Mouse (Mus musculus) R1 (cell line): ENCODE data around the gene Vps36.

Source experiments
- DNase-seq: peaks from one replicate; pipeline ENCODE4 v3.0.0-alpha.2; 2018; ENCODE audit warnings: low read depth, low spot score

The Vps36 gene

DNA sequence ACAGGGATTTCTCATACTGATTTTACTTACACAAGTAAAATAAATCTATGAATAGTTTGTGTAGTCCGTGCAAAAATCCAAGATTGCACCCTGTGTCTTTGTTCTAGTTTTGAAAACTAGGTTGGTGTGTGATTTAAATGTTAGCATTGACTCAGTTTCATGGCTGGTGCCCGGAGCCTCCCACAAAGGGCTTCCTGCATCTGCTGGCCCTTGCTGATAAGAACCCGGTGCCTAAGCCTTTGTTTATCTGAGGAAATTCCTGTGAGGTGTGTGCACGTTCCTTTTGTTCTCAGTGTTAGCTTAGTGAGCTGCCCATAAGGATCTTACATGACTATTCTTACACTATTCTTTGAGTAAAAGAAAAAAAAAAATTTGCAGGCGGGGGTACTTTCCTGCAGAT lies 16.4 kb downstream of the Vps36 start:
- no peak for DNase-seq

DNA sequence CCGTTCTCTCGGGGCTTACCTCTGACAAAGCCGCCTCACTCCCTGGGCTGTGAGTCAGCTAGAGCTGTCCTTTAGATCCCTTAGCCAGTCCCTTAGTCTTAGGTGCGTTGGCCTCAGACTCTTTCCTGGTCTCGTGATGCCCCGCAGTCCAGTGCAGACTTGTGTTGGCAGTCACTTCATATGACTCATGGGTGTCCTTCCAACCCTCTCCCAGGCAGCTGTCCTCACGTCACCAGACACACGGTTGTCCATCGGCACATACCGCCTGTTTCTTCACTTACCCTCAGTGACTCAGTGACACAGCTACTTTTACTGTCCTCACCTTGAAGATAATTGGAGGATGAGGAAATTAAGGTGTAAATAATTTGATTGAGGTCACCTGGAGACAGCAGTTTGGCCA lies 22.2 kb downstream of the Vps36 start:
- DNase-seq = no peak

DNA sequence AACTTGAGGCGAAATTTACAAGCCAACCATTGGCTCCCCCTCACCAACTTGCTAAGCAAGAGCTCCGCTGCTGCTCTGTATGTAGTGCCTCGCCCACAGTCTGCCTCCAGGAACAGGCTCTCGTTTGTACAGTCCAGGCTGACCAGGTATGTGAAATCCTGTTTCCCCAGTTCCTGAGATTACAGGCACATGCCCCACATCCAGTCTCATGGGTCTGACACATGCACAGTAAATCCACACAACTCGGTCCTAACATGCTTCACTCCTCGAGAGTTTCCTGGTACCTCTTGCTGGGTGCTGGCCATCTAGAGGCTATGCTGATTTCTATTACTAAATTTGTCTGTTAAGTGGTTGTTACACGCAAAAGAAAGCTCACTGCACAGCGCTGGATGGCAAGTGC lies 33.8 kb downstream of the Vps36 start:
- DNase-seq = no peak

DNA sequence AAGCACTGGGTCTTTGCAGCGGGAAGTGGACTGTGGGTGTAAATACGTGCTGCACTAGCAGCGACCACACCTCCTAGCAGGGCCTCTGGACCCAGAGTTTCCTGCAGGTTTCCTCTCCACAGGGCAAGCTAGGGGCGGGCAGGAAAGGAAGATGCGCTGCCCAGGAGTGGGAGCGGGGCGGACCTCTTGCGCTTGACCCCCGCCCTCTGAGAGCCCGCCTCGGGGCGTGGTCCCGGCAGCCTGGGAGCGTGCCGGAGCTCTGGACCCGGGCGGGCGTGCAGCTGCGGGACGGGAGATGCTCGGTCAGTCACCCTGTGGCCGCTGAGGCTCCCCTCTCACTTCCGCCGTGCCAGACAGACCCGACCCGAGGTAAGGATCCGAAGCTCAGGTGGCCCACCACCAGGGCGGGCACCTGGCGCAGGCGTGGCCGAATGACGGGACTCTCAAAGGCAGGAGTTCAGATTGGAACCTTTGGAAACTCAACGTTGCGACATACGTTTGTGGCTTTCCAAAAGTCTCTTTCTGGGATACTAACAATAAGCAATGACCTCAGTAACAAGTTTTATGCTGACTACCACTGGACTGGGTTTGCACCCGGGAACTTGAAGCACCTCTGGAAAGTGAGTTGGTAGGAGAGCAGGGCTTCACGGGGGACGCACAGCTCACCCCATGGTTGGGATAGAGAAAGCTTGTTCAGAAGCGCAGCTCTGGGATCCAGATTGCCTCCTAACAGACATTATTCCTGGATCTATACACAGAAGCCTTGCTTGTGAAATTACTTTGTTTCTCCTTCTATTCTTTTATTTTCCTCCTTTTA lies 34.7 kb downstream of the Vps36 start, which contains the start of gene Thsd1:
Gene Thsd1 (plus strand): TSS at position 253 of the 817 bp plus-strand sequence.
- peak; percentile 72 for DNase-seq

DNA sequence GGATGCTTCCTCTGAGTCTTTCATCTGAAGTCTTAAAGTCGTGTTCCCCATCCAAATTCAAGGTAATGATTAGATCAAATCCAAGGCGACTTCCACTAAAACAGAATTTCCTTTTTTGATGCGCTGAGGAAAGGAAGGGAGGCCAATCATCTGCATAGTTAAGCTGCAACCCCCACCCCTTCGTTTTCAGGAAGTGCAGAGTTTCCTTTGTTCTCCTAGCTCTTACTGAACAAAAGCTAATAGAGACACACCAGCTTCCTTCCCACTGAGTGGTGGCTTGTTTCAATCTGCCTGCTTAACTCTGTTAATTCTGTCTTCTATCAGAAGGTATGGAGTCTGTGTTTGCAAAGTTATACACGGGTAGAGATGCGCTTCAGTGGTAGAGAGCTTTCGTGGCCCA lies 36.0 kb downstream of the Vps36 start:
- DNase-seq = peak; percentile 75

DNA sequence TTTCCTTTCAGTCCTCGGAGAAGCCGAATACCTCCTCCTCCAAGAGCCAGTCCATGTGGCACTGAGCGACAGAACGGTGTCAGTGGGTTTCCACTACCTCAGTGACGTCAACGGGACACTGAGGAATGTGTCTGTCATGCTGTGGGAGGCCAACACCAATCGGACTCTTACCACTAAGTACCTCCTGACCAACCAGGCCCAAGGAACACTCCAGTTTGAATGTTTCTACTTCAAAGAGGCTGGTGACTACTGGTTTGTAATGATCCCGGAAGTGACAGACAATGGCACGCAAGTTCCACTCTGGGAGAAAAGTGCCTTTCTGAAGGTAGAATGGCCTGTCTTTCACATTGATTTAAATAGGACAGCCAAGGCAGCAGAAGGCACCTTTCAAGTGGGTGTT lies 50.4 kb downstream of the Vps36 start:
- DNase-seq = peak; percentile 71

DNA sequence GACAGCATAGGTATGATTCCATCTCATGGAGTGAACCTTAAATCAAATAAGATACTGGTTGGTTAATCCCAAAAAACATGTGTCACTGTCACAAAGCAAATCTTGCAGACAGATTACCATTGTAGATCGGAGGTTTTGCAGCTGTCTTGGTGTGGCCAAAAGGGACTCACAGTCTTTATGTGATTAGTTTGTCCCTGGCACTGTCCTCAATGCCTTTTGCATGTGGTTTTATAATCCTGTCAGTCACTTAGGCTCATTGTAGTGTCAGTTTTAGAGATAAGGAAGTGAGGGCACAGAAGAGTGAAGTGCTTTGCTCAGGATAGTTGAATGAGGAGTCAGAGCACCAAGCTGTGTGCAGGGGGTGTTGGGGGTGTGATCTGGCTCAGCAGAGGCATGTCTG lies 53.1 kb downstream of the Vps36 start:
- DNase-seq = no peak

DNA sequence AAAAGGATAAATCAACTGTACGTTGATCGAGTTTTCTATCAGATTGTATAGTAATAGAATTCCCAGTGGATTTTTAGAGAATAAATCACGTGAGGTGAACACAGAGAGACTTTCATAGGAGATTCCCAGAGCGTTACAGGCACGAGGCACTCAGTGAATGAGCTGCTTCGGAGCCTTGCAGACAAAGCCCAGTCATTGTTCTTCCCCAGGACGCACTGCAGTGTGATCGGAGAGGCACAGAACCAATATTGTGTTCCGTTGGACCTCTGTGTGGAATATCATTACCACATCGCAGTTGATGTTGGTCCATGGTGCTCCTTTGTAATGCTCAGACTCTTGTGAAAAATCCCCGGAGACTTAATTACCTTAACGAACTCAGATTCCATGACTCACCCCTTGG lies 55.3 kb downstream of the Vps36 start:
- no peak for DNase-seq

DNA sequence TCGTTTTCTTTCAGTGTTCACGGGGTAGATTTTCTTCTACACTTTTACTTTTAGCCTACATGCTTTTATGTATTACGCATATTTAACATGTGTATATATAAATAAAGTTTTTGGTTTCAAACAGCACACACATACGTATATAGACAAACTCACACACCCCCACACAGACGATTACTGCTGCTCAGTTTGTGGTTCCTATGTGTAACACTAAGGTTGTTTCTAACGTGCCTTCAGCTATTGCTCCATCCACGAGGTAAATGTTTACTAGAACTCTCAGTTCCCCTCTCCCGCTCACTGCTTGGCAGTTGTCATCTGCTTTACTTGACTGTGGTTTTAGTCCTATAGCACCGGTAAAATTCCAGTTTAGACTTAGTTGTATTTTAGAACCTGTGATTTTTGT lies 56.5 kb downstream of the Vps36 start:
- no peak for DNase-seq

DNA sequence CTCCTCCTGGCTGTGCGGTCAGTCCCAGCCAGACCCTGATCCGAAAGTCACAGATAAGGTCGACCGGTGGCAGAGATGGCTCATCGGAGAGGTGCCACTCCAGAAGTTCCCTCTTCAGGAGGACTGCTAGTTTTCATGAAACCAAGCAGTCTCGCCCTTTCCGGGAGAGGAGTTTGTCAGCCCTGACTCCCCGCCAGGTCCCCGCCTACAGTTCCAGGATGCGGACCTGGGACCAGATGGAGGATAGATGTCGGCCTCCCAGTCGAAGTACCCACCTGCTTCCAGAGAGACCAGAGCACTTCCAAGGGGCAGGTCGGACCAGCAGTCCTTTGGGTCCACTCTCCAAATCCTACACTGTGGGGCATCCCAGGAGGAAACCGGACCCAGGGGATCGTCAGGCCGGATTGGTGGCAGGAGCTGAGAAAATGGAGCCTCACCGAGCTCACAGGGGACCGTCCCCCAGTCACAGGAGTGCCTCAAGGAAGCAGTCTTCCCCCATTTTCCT lies 66.4 kb downstream of the Vps36 start:
- DNase-seq = no peak

DNA sequence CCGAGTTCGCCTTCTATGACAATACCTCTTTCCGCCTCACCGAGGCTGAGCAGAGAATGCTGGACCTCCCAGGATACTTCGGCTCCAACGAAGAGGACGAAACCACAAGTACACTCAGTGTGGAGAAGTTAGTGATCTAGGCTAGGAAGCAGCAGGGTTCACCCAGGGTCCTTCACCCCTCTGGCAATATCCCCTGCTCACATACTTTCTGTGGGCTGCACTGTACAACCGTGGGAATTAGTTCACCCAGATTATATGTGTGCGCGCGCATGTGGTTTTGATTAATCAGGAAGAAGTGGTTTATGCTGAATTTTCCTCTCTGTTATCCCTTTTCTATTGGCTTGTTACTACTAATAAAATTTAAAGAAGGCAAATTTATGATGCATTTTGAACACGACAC lies 66.9 kb downstream of the Vps36 start:
- DNase-seq = peak; percentile 16

DNA sequence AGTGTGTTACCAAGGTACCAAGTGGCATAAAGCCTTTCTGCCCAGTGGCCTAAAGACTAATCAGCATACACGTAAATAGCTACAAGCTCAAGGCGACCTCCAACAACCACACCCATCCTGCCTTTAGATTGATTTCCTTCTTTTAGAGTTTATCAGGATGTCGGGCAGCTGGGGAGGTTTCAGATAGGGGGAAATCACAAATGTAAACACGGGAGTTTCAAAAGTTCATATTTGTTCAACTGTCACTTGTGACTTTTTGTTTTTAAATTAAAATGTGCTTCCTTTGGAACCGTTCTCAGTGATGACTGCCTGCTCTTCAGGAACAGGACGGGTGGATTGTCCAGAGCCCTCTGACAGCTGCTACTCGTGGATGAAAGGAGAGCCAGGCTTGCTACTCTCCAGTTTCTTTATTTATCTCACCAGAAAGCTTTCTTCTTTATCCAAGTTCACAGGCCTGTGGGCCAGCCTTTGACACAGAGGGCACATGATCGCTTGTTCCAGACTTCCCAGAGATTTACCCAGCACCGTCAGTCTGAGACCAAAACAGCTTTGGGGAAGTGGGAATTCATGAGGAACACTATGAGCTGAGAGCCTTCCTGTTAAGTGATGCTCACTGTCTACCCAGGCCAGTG lies 67.6 kb downstream of the Vps36 start:
- peak; percentile 32 for DNase-seq

DNA sequence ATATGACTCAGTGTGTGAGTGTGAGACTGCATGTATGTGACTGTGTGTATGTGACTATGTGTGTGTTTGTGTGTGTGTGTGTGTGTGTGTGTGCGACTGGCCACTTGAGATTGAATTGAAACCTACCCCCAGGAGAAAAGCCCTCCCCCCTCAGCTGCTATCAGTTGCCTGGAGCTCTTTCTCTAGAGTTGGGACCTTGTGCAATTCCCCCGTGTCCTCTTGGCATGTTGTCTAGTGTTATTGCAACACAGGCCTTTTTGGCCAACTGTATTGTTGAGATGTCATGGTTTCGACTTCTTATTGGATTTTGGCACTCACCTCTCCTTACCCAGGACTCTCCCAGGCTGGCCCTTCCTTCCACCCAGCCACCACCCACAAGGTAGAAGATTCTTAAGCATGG lies 69.7 kb downstream of the Vps36 start:
- DNase-seq = no peak

DNA sequence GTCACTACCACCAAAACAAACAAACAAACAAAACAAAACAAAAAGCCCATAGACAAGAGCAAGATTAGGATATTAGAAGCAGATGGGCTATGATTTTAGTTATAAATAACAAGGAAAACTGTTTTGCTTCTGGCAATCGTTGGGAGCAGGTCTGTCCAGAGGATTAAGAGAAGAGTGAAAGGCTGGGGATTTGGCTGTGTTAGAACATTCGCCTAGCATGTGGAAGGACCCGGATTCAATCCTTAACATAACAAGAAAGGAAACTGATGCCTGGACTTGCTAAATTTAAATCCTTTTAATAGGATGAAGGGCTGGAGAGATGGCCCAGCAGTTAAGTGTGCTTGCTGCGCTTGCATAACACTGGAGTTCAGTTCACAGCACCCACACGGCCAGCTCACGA lies 71.7 kb downstream of the Vps36 start:
- no peak for DNase-seq

DNA sequence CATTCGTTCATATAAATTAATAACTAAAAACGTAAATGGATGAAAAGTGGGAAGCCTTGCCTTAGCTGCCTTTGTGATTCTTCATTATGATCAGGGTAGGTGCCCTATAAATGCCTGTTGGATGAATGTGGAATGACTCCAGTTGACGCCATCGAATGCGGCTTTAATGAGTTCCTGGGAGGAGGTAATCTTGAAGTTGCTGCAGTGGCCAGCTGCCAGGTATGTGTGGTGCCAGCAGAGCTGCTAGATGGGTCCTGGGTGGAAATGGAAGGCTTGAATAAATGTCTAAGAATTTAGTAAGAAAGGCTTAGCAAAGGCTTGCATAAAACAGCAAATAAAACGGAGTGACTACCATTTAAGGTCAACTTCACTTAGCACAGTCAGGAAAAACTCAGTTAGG lies 72.2 kb downstream of the Vps36 start:
- no peak for DNase-seq

DNA sequence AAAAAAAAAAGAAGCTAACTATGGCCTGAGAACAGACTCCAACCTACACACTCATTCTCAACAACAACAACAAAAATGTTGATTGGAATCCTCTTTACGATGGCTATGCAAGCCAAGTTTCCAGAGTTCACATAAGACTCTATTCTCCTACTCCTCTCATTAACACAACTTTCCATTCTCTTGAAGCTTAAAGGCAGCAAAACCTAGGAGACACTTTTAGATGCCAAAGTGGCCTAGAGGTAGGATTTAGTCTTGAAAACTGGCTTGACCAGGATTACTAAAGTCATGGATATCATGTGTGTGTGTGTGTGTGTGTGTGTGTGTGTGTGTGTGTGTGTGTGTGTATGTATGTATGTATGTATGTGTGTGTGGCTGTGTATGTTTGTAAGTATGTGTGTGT lies 72.6 kb downstream of the Vps36 start:
- no peak for DNase-seq

DNA sequence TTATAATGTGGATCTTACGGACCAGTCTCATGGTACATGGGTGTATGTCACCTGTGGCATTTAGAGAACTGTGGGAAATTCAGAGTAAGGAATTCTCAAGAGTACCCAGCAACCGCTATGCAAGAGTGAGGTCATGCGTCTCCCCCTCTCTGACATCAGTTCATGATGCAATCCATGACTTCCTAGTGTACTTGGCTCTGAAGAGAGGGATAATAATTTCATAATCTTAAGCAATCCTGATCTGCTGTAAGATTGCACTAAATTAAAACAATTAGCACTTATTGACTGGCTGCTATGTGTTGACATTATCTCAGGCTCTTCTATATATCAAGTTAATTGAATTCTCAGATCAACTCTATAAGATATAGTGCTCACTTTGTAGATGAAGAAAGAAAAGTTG lies 74.2 kb downstream of the Vps36 start:
- no peak for DNase-seq
